Mouse (Mus musculus) fat pad, adult 2 months (tissue): ENCODE results near the gene Lrrc25.

Experiments
- DNase-seq: peaks from one replicate; pipeline ENCODE4 v3.0.0-alpha.2; 2011; ENCODE audit warnings: low read depth, low spot score; ENCODE audit errors: extremely low read depth

Gene Lrrc25

DNA sequence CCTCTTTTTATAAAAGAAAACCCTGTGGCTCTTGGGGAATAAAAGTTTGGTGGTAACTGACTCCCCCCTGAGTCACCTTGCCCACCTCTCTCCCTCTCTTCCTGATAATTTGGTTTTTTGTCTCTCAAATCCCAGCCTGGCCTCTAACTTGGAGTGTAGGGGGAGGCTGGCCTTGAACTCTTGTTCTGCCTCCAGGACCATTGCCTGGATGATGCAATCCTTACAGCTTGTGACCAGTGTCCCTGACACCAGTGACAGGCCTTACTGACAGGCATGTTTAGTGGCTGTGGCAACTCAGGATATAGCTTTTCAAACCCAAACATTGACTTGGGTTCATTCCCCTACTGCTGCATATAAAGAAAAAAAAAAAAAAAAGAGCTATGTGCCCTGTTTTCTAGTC lies 30.8 kb downstream of the Lrrc25 start:
- DNase-seq = no peak

DNA sequence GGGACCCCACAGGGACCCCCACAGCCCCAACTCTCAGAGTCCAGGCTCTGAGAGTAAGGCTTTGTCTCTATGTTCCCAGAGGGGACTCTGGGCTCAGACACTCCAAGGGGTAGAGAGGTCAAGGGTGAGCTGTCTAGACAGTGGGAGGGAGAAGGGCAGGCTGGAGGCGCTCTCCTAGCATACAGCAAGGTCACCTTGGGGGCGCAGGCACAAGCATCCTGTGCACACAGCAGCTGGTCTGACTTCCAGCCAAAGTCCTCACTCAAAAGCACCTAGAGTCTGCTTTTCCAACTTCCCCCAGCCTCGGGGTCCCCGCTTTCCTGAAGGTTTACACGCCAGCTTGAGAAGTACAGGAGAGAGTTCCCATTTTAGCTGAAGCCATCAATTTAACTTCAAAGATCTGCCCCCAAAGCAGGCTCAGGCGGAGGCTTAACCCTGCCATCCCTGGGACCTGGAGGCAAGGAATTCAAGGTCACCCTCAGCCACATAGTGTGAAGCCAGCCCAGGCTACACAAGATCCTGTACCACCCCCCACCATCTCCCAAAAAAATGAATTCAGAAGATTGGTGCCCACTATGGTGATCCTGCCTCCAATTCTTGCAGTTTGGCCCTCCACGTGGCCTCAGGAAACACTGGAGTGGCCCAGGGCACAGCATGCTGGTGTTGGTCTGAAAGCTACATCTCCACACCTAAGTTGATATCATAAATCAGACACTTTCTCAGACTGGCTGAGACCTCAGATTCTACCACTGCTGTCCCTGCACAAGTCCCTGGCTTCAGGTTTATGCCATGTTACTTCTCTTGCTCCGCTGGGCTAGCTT lies 31.6 kb downstream of the Lrrc25 start:
- DNase-seq = no peak

DNA sequence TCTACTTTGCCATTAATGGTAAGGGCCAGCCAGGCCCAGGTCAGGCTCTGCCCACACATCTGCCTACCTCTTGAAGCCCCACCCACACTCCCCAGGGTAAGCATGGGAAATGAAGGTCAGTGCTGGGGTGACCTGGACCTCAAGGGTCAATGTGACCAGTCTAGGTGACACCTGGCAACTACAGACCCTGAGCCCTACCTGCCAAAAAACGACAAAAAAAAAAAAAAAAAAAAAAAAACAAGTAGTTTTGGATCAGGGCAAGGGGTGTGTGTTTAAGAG lies 32.1 kb downstream of the Lrrc25 start:
- DNase-seq = no peak

DNA sequence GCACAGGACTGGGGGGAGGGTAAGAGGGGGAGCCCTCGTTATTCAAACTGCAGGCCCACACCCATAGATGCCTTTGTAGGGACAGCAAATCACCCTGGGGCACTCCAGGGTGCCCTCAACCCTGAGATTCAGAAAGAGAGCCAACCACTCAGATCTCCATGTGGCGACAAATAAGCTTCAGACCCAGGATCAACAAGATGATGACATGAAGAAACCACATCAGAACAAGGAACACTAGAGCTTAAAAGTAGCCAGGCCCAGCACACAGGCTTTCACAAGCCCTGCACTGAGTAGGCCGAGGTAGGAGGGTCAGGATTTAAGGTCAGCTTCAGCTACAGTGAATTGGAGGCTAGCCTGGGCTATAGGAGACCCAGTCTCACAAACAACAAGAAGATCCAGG lies 33.0 kb downstream of the Lrrc25 start:
- no peak for DNase-seq

DNA sequence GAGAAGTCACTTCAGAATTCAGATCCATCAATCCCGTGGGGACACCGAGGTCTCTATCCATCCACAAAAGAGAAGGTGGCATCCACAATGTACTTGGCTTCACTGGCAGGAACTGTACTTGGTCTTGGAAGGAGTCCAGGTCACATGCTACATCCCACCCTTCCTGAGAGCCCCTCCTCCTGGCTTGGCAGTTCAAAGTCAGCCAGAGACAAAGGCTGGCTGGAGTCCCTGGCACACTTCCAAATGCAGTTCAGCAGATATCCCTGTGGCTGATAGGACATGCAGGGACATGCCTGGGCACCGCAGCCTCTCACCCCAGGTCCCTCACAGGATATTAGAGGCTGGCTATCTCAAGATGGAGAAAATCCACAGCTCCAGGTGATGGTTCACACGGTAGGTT lies 33.4 kb downstream of the Lrrc25 start:
- DNase-seq = peak; percentile 79

DNA sequence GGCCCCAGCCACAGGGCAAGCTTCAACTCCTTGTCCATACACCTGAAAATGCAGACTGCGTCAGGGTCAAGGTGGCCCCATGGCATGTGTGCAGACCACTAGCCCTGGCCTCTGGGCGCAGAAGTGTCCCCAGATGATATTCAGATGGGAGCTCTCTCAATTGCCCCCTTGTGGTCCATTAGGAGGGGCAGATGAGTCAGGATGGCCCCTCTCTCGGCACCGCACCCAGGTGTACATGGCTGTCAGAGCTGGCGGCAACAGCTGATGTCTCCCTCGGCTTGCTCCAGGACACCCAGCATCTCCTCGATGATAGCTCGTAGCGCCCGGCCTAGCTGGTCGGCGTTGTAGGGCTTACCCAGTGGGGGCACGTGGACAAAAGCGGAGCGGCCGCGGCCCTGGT lies 34.4 kb downstream of the Lrrc25 start:
- DNase-seq = no peak

DNA sequence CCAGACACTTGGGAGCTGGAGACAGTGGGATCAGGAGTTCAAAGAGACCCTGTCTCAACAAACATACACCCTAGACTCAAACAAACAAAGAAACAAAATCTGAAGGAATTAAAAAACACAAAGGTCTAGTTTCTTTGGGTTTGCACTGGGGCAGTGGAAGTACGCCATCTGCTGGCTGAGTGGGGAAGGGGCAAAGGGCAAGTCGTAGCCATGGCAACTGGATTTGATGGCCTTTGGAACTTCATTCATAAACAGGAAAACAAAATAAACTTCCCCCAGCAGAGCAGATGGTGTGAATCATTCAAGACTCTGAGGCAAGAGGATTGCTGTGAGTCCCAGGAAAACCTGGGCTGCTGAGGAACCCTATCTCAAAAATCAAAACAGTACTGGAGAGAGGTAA lies 37.3 kb downstream of the Lrrc25 start:
- no peak for DNase-seq

DNA sequence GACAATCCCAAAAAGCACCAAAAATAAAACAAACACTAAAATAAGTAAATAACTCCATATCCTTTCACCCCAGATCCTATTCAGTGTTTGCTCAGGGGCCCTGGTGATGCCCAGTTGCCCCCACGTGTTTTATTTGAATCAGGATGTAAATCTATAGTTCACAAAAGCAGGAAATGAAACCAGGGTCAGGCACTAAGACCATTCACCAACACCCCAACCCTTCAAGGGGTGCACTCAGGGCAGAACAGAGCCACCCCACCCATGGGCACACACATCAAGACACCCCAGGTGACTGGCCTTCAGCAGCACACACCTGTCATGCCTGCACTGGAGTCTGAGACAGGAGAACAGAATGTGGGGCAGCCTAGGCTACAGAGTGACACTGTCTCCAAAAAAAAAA lies 38.2 kb downstream of the Lrrc25 start:
- no peak for DNase-seq

DNA sequence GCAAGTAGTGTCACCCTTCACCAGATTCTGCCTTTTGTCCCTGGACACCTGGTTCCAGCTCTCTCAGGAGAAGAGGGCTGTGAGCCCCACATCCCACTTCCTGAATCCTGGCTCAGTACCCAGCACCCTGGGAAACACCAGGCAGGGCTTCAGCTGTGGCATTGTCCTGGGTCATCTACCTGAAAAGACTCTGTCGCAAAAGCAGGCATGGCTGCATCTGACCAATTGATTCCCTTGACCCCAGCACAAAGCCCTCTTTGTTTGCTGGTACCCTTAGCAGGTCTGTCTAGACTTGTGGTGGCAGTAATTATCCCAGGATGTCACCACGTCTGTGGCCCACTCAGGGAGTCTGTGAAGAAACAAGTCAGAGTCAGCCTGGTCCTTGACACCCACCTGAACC lies 39.5 kb downstream of the Lrrc25 start:
- DNase-seq = no peak

DNA sequence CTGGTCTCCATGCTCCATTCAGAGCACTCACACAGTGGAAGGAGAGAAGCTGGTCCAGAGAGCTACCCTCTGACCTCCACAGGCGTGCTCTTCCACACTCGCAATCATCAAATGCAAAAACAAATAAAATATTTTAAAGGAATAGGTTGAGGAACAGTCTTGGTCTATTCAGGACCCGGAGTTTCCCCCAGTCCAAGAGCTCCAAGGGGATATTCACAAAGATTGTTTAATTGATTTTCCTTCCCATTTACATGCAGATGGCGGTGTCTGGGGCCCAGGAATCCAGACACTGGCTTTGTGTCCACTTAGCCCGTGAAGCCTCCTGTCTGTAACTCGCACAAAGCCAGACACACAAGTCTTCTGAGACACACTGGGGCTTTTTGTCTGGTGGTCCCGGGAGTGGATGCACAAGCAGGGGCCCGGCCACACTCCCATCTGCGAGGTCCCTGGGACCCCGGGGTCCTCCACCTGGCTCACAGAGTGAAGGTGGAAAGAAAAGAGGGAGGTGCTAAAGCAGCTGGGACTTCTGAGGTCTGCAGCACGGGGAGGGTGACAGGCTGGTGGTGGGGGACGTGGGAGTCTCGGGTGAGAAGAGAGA lies 40.3 kb downstream of the Lrrc25 start:
- no peak for DNase-seq

DNA sequence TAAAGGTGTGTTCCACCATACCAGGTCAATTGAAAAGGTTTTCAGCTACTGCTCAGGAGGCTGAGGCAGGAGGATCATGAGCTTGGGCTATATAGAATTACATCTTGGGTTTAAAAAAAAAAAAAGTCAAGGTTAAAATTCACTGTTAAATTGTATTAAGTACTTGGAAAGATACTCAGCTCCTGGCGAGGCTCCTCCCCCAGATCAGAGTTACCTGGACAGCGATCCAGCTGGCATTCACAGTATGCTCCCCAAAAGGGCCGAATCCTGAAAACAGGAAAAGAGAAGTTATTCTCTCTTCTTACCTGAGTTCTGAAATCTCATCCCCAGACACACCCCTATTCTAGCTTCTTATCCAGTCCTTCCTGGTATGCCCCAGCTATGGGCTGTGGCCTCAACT lies 41.3 kb downstream of the Lrrc25 start:
- no peak for DNase-seq

DNA sequence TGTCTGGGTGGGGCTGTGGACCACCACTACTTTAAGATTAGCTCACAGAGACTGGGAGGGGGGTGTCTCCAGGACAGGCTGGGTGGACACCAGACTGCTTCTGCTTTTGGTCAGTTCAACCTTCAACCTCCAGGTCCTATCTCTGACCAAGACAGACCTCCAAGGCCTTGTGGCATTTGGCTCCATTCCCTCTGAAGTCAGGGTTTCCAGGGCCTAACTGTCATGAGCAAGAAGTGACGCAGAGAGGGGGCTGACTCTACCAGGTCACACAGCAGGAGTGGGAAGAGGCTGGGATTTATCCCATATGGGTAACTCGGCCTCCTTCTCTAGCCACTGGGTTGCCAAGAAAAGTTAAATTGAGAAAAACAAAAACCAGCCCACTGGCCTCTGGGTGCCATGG lies 41.8 kb downstream of the Lrrc25 start:
- no peak for DNase-seq

DNA sequence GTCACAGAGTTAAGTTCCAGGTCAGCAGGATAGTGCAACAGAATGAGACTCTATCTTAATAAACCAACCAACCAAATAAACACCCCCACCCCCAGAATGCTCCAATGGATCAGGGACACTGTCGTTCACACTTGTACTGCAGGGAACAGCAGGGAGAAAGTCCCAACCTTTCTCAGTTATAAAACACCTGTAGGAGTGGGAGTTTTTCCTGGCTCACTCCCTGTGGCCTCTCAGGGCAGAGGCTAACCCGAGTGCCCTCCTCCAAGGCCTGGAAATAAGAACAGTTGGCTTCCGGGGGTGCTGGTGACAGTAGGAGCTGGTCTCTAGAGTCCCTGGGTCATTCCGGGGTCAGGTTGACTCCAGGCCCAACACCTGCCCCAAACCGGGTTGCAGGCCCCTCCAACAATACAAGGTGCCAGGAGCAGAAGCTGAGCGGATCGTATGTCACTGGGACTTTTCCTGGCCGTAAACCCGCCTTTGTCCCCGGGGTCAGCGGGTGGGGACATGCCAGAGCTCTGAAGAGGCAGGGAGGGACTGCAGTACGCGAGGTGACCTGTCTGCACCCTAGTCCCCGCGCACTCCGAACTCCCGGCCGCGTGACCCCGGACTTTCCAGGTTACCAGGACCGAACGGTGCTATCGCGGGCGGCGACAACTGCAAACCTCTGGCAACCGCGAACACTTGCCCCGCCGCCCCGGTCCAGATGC lies 43.1 kb downstream of the Lrrc25 start:
- no peak for DNase-seq

DNA sequence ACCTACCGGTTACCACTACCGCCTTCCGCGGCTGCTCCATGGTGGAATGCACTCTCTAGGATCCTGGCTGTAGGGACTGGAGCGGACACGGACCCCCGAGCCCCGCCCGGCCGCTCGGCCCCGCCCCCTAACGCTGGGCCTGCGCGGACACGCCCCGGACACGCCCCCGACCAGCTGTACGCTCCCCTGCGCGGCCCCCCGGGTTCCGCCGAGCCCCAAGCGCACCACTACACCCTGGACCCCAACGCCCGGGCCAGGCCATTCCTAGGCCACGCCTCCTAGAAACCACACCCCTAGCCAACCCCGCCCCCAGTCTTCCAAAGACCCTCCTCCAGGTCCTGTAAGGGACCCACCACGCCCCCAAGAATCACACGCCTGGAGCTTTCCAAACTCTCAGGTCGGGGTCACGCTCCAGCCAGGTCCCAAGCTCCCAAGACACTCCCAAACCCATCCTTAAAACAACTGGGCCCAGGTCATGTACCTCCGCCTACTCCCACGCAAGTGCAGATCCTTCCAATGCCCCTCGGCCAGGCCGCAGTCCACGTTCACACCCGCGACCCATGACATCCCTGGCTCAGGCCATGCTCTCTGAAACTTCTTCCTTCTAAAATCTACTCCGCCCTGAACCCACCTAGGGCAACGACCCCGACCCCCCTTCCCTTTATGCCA lies 43.8 kb downstream of the Lrrc25 start:
- no peak for DNase-seq

DNA sequence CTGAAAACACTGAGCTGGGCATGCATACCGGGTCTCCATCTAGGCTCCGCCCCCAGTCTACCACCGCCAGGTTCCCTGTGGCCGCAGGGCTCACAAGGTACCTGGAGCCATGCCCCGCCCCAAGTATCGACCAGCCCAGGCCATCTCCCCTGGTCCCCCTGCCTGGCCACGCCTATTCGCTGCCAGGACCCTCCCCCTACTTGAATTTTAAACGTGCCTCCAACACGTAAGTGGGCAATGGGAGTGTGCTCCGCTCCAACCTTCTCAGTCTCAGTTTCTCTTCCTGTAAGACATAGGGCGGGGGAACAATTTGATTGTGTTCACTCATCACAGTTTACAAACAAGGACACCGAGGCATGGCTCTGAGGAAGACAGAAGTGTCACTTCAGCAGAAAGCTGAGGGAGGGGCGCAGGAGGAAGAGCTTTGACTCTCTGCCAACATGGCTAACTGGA lies 44.3 kb downstream of the Lrrc25 start, which contains the start of gene Pgpep1:
TSS of gene Pgpep1 (minus strand) at position 116 of the 453 bp plus-strand sequence.
- no peak for DNase-seq

DNA sequence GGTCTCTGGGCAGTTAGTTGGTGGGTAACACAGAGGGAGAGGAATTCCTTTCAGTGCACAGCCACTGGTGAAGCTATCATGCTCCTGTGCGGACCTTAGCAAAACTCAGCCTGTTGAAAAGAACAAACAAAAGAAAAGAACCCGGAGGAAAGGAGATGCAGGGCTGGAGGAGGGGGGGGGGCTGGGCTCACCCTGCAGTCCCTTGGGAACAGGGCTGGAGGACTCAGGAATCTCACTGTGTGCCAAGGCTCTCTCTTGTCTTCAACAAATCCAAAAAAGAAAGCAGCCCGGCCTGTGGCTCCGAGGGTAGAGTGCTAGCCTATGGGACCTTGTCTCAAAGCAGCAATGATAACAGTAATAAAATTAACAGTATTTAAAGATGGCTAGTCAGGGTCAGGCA lies 47.7 kb downstream of the Lrrc25 start:
- DNase-seq = no peak

DNA sequence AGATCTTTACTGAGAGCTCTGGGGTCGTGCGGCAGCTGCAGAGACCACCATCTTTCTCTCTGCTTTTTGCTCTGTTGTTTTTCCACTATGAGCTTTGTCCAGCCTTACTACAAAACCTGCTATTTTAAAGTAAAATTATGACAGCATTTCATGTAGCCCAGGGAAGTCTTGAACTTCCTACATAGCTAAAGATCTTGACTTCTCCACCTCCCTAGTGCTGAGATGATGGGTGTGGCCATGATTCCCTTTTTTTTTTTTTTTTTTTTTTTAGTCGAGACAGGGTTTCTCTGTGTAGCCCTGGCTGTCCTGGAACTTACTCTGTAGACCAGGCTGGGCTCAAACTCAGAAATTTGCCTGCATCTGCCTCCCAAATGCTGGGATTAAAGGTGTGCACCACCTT lies 48.7 kb downstream of the Lrrc25 start:
- DNase-seq = no peak

DNA sequence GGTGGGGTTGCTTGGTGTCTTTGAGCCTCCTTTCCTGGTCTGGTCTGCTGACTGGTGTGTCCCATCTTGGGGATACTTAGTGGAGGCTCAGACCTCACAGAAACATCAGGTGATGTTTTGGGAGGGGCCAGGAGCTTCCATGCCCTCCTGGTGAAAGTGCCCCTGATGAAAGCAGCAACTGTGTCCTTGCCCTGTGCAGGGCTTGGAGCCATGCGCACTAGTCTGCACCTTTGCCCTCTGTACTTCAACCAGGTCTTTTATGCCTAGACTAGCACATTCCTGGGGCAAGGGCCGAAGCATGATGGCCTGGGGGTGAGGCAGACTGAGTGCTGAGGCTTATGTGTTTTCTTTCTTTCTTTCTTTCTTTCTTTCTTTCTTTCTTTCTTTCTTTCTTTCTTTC lies 49.6 kb downstream of the Lrrc25 start:
- no peak for DNase-seq

DNA sequence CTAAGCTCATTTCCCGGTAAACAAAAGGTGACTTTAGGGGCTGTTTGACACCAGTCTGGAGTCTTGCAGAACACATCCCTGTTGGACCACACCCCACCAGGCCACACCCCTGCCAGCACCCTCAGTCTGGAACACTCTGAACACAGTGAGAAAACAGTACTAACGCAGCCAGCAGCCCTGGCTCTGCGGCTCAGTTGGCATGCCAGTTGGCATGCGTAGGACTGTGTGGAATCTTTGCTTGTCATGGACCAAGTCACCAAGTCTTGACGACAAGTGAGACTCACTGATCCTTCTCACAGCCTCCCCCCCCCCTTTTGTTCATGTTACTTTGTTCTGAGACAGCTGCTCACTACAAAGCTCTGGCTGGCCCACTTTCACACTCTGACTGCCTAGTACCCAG lies 51.1 kb downstream of the Lrrc25 start:
- DNase-seq = no peak
